Mouse (Mus musculus) adrenal gland, adult 18-20 months (tissue): ENCODE data around the gene St6galnac3. TPM values are rescaled to one million over a fixed set of nuclear protein-coding genes. Genes with fewer than 3 reads are reported as not detected.

Experiments used
- DNase-seq, 2 experiments: peaks; one replicate each; pipeline ENCODE4 v3.0.0; 2021 to 2022; ENCODE audit warnings: low spot score in 2 of 2
- total RNA-seq, 2 experiments: library from RNA; stranded (reverse); gene quantifications; 1 replicate in 1 of 2; 2 replicates in 1 of 2; pipeline ENCODE4 v1.2.3; 2021

The St6galnac3 gene
- total RNA-seq, 2 experiments from 2014 or later = 11.2 to 14.8 TPM

DNA sequence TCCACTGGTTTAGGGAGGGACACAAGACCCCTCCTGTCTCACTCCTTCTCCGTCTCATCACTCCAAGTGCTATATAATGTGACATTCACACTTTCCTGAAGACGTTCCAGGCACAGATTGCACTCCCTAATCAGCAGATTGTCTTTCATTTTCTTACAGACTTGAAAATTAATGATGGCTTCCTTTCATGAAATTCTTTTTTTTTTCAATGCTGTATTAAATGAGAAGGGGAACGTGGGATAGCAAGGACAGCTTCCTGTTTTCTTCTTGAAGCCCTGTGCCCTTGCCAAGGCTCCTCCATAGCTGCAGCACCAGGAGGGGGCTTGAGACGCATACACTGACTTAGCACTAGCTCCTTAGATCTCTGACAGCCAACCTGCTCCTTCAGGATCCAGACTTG is 188.7 kb downstream of the St6galnac3 start:
- DNase-seq = no peak

DNA sequence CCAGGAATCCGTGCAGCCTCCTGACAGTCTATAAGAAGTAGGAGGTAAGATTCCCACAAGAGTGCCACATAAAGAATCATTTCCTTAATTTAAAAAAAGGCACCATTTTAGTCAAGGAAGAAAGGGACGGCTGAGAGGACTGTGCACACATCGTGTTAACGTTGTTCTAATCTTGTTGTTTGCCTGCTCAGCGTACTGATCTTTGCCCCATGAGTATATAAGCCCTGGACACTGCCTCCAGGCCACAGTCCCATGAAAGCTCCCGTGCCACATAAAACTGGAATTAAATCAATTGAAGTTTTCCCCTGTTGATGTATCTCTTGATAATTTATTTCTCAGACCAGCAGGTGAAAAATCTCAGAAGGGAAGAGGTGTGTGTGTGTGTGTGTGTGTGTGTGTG is 195.8 kb downstream of the St6galnac3 start:
- DNase-seq = no peak

DNA sequence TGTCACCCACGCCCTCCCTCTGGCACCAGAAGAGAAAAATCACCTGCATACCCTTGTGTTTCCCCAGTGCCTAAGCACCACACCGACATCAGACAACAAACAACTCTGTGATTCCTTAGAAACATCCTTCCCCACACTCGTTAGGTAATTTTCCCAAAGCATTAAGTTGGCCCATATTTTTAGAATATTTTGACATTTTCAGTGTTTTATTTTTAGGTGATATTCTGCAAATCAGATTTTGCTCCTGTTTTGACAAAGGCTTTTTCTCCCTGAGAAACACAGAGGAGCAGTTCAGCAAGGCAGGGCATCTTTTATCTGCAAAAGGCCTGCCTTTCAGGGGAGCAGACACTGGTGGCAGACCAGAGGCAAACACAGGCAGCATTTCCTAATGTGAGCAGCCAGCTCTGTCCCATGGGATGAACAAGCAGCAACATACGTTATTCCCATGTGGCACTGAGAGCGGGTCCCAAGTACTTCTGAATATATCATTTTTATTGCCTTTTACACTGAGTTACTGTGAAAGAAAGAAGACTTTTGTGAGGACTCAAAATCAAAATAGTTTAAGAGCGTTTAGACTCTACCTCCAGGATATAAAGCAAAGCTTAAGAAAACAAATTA is 199.7 kb downstream of the St6galnac3 start:
- DNase-seq = no peak

DNA sequence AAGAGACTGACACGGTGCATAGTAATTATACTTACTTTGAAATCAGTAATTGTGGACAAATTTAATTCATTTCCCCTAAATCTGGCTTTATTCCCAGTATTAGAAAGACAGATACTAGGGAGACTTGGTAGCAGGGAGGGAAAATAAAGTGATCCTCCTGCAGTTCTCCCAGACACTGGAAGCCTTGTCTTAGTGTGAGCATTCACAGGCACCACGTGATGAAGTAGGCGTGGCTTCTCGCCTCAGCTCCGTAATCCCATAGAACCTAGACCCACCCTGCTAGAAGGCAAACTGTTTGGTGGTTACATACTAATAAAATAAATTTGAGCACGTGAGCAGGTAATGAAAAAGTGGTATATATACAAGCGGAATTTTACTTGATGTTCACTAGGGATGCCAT is 208.1 kb downstream of the St6galnac3 start:
- DNase-seq = no peak

DNA sequence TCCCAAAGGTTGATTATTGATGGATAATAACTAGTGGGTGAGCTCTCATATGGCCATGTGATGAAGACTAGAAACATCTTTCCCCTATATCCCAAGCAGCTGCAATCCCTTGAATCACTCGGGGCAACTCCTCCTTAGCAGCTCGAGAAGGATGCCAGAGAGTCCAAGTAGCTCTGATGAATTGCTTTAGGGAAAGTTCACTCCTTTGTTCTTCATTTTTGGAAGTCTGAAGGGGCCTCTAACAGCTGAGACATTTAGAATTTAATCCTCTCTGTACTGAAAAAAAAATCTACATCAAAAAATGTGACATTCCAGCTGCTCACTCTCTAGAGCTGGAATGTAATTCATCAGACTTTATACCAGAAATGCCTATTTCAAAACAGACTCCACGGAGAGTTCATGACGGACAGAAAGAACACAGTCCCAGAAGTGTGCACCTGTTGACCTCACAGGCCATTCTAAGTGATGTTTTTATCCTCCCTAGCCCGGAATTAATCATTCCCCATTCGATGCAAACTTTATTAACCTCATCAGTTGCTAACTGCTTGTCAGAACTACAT is 211.4 kb downstream of the St6galnac3 start:
- no peak for DNase-seq

DNA sequence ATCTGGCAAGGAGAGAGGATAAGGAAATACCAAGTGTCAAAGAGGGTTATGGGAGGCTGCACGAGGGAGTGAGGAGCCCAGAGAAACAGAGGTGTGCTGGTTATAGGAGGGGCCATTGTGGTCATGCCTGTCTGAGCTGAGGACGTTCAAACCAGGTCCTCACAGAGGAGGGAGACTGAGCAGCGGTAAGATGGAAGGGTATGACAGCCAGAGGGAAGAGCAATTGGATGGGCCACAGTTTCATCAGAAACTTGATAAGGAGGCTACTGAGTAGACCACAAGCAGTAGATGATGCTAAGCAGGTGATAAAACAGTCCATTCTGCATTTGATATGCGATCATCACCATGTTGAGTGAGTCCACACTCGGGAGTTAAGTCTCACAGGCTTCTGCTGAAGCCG is 212.4 kb downstream of the St6galnac3 start:
- no peak for DNase-seq

DNA sequence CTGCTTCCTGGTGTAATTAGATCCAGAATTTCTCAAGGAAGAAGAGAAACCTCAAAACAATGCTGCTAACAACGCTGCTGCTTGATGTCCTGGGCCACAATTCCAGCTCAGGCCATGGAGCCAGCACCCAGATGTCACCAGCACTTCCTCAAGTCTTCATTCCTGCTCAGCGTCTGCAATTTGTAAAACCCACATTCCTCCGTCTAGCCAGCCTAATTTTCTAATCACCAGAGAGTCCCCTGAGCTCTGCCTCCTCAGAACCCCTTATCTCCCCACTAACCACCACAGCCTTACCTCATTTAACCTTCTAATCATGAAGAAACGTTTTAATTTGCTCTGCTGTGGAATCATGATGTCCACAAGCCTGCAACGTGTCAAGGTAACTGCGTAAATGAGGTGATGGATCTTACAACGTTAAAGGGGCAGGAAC is 213.8 kb downstream of the St6galnac3 start:
- DNase-seq = no peak

DNA sequence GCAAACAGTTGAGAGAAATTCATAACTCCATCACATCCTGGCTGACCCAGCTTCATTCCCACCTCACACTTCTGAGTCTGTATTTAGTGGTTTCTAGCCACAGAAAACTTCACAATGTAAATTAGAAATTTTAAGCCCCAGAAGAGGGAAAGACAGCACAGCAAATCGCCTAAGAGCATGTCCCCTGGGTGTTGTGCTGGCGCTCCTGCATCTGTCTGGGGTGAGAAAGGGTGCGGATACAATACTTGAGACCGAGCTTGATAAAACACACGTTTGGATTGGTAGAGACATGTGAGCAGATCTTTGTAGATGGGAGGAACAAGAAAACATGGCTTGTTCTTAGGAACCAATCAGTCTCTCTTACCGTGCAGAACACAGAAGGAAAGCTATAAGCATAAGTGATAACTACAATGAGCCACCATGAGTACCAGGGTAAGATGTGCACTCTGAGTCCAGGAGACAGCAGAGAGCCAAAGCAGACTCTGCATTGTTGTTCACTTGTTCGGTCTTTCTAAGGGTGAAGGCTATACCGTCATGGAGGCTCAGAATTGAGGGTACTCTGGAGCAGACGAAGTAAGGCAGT is 214.8 kb downstream of the St6galnac3 start:
- DNase-seq = no peak

DNA sequence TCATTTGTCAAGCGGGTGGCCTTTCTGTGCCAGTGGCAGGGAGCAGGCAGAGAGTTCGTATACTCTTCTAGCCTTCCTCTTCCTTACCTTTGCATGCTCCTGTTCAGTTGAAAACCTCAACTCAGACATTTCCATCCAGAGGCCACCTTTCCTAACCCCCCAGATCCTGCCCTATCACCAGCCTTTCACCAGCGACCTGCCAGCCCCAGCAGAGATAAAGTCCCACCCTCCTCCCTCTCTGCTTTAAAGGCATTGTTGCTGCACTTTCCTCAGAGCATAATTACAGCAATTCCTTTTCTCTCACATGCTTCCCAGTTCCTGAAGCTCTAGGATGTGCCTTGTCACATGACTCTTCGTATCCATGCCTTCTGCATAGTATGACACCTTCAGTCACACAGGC is 215.3 kb downstream of the St6galnac3 start:
- DNase-seq = no peak

DNA sequence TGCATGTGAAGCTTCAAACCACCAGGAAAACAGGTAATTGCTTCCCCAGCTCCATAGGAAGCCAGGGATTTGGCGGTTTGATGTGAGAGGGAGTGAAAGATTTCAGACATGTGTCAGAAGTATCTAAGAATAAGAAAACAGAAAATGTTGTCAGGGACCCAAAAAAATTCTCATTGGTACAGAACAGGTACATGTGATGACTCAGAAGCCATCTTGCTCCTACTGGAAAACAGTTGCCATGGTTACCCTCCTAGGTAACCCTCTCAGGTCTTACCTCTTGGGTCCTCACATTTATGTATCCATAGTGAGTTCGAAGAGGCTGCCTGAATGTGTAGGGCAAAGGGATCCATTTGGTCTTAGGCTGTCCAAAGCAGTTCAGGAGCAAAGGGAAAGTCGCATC is 215.9 kb downstream of the St6galnac3 start:
- DNase-seq = no peak

DNA sequence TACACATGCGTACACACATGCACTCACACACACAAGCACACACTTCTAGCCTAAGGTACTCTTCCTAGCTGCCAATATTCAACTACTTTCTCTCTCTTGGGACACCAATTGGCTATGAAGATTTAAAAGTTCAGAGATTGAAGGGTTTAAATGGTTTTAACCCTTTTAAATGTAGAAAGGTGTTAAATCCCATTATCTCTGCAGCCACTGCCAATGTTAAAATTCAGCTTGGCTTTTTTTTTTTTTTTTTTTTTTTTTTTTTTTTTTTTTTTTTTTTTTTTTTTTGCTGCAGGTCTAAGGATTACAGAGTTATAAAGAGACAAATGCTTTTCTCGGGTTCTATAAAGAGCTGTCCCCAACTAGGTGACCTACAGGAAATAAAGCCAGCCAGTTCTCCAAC is 216.4 kb downstream of the St6galnac3 start:
- no peak for DNase-seq

DNA sequence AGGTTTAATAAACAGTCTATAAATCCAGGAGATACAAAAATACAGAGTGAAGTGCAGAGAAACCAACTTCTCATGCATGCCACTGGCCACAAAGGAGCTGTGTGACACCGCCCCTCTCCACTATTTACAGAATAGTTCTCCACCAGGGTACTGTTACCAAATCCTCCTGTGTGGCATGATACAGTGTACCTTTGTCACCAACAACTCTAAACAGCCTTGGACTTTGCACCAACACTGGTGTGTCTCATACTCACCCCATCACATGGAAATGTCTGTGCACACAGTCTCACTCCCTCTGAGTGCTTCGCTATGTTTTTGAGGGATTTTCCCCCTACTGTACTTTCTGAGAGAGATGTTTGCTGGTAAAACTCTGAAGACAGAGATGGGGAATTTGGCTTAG is 217.4 kb downstream of the St6galnac3 start:
- DNase-seq = no peak

DNA sequence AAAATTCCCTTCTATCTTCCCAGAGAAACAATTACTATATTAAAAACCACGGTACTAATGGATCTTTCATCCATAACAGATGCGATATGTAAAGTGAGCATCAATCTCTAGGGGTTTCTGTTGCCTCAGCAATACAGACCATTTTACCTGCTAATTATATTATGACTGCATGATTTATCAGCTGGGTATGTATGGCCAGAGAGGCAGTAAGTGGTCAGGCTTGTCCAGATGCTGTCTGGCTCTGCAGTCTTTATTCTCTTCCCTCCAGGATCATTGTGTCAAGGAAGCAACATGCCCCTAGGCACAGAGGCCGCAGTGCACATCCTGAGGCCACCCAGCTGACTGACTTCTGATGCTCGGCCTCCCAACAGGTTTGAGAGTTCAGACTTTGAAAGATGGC is 222.5 kb downstream of the St6galnac3 start:
- DNase-seq = no peak

DNA sequence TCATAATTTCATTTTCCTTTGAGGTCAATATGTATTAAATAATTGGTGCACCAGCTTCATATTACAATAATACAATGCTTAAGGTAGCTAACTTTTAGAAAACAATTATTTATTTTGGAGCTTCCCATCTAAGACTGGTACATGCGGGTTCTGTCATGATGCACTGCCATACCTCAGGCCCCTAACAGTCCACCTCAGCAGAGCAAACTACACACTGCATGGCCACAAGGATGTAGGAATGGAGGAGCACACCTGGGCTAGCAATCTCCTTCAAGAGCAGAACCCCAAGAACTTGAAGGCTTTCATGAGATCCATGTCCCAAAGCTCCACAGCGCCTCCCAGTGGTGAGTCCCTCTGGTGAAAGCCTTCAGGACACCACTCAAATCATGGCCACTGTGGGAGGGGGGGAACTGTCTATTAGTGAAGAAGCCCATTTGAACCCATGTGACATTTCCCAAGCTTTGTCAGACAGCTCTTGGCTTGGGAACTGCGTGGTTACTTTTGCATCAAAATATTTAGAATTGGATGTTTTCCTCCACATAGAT is 223.6 kb downstream of the St6galnac3 start:
- peak; percentile 77 to 81 for DNase-seq

DNA sequence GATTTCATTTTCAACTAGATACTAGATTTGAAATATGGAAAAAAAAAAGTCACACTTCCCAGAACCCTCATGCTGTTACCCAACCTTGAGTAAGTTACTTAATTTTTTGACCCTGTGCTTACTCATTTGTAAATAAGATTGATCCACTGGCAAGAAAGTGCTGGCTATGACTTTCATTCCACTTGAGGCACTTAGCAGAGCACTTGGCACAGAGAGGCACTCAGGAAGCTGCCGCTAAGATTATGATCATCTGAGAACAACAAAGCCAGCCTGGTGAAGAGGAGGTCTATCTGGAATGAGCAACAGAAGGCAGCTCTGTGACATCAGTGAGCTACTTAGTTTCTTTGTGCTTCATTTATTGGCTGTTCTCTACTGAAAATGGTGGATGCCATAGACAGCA is 232.0 kb downstream of the St6galnac3 start:
- no peak for DNase-seq

DNA sequence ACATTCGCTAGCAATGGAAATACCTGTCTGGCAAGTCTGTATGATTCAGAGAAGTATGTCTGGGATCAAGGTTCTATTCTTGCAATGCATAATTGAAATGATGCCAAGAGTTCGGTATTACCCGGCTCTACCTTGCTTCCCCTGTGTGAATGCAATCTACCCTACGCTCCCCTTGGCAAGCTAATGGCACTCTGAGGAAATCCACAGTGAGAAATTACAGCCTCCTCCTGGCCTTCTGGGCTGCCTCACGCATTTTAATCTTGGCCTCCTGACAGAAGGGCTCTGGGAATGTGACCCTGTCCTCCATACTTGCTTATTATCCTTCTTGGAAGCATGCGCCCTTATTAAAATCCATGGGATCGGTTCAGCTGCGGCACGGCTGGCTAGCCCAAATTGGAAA is 235.3 kb downstream of the St6galnac3 start:
- DNase-seq = no peak

DNA sequence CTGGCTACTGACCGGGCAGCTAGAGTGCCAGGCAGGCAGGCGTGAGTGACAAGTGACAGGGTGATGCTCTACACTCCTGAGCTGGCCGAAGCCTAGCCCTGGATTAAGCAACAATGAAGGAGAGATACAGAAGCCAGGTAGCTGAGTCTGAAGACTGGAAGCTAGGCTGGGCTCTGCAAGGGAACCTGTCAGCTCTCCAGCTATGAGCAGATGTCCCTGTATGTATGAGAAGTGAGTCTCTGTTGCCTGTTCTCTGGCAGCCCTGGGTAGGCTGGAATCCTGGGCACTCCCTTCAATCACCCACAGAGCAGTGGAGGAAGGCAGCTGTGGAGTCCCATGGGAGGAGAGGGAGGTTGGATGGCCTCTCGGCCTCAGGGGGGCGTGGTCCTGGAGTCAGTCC is 236.0 kb downstream of the St6galnac3 start:
- no peak for DNase-seq

DNA sequence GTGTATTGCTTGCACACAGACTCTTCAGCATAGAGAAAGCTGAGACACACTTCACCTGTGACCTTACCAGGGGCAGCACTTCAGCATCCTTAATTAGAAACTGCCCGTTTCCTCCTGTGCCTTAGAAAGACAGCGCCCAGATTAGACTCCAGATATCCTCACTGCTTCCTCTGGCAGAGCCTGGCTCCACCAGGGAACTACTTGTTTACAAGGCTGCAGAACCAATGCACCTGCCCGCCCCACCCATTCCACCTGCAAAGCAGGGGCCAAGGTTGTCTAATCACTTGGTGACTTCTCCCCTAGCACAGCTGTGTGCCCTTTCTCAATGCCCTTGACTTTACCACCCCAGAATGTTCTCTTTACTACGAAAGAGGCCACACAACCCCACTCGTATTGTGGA is 239.8 kb downstream of the St6galnac3 start:
- DNase-seq = no peak

DNA sequence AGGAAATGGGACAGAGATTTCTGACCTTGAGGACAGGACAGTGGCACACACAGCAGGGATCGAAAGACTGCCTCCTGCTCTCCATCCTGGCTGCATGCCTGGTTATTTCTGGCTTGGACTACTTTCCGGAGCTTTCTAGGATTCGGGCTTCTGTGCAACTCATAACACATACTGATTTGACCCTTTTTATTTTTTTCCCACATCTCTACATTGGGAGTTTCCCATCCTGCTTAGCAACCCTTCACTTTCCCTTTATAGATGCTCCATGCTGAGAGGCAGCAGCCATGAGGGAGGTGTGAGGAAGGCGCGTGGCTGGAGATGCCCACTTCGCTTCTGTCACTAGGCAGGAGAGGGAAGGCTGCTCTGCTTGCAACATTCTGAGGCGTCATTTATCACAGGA is 240.3 kb downstream of the St6galnac3 start:
- DNase-seq = peak; percentile 21 to 28

DNA sequence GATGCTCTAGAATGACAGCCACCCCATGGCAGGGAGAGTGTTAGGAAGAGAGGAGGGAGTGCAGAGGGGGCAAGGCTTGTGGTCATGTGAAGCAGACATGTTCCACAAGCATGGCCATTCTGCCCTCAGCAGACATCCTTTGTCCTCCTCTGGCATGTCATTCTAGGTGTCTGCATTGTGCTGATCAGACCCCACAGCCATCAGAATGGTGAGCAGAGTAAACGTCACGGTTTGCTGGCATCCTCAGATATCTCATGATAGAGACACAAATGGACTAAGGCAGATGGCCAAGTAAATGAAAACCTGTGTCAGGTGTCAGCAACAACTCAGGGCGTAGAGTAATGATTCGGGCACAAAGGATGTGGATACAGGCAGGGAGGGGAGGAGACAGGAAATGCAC is 241.3 kb downstream of the St6galnac3 start:
- DNase-seq = no peak

DNA sequence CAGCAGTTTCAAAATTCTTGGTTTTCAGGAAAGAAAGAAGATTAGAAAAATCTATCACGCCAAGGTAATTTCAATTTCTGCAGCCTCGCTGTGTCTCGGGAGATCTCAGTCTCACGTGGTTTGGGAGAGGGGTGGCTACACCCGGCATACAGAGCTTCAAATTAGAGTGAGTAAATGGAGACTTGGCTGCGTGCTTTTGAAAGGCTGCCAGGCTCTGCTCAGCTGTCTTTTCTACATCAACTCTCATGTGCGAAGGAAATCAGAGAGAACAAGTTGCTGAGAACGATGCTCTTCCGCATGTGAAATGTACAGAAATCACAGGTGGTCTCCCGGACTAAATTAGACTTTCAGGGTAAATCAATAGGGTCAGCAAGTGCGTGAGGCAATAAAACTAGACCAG is 242.9 kb downstream of the St6galnac3 start:
- DNase-seq = no peak

DNA sequence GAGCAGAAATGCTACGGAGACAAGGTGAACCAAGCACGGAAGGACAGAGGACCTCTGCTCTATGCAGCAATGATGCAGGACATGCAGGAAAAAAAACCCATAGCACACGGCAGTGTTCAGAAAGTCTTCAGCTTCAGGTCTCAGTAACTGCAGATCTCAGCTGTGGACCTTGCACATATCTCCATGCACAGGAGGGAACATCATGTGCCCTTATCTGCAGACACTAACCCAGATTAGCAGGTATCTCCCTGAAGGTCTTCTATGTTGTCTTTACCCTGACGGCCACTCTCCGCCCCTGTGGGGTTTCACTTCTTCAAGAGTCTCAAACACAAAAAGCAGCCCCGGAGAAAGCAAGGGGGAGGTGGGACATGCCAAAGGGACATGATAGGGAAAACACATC is 244.0 kb downstream of the St6galnac3 start:
- no peak for DNase-seq

DNA sequence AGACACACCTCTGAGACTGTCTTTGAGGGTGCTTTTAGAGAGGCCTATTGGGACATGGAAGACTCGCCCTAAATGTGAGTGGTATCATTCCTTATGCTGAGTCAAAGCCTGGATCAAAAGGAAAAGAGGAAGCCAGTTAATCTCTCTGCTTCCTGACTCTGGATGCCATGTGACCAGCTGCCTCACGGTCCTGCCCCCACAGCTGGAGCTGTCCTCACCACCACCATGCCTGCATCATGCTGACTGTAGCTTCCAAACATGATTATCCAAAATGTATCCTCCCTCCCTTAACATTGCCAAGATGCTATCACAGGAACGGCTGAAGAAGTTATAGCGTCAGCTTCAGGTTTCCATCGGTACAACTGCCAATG is 244.4 kb downstream of the St6galnac3 start:
- no peak for DNase-seq
